Mouse (Mus musculus) MEL (cell line): Measurements from ENCODE around the gene Tssk2. TPM values are rescaled to one million over a fixed set of nuclear protein-coding genes. Genes with fewer than 3 reads are reported as not detected.

Experiments used
- DNase-seq: peaks from one replicate; pipeline ENCODE4 v3.0.0; 2011; ENCODE audit warnings: low read depth, low spot score
- H3K27ac ChIP-seq: 2 replicates; pipeline ENCODE4 v1.5.1; 2012; ENCODE audit warnings: low read depth, mild to moderate bottlenecking, control low read depth, low read length, moderate library complexity; ENCODE audit not compliant: control insufficient read depth
- H3K27me3 ChIP-seq, 2 experiments: fragments of 150-350 bp in 1 of 2; sonication (generic) in 1 of 2; 2 replicates each; pipeline ENCODE4 v1.6.1; 2012; ENCODE audit warnings: low read length in 2 of 2, mild to moderate bottlenecking in 2 of 2, improper control_type of control experiment in 1 of 2, moderate library complexity in 1 of 2; ENCODE audit not compliant: insufficient read depth in 2 of 2, control insufficient read depth in 1 of 2
- H3K36me3 ChIP-seq, 2 experiments: 2 replicates each; pipeline ENCODE4 v1.6.1; 2012 to 2014; ENCODE audit warnings: low read length in 2 of 2, improper control_type of control experiment in 1 of 2, inconsistent platforms in 1 of 2, mild to moderate bottlenecking in 1 of 2; ENCODE audit not compliant: insufficient read depth in 2 of 2, control insufficient read depth in 1 of 2
- H3K4me1 ChIP-seq, 2 experiments: fragments of 150-350 bp in 1 of 2; sonication (generic) in 1 of 2; 2 replicates each; pipeline ENCODE4 v1.6.1; 2012; ENCODE audit warnings: low read length in 2 of 2, improper control_type of control experiment in 1 of 2, mild to moderate bottlenecking in 1 of 2; ENCODE audit not compliant: insufficient read depth in 2 of 2, control insufficient read depth in 1 of 2
- H3K4me3 ChIP-seq, 2 experiments: fragments of 150-350 bp in 1 of 2; sonication (generic) in 1 of 2; 2 replicates each; pipeline ENCODE4 v1.5.1; 2012; ENCODE audit warnings: low read depth in 2 of 2, low read length in 2 of 2, mild to moderate bottlenecking in 2 of 2, moderate library complexity in 2 of 2, control low read depth in 1 of 2, improper control_type of control experiment in 1 of 2; ENCODE audit not compliant: control insufficient read depth in 1 of 2, insufficient read depth in 1 of 2
- H3K79me2 ChIP-seq: 2 replicates; pipeline ENCODE4 v1.6.1; 2012; ENCODE audit warnings: mild to moderate bottlenecking, low read length, moderate library complexity; ENCODE audit not compliant: control insufficient read depth, poor library complexity, insufficient read depth
- H3K9ac ChIP-seq: 2 replicates; pipeline ENCODE4 v1.6.1; 2012; ENCODE audit warnings: low read depth, mild to moderate bottlenecking, control low read depth, low read length, moderate library complexity; ENCODE audit not compliant: control insufficient read depth, poor library complexity, severe bottlenecking
- H3K9me3 ChIP-seq: fragments of 150-350 bp; sonication (generic); replicated peaks from 2 replicates; pipeline ENCODE4 v1.6.1; 2012; ENCODE audit warnings: mild to moderate bottlenecking, low read length, improper control_type of control experiment, moderate library complexity; ENCODE audit not compliant: insufficient read depth
- BHLHE40 ChIP-seq: IDR thresholded peaks from 2 replicates; pipeline ENCODE4 v1.6.1; 2012; ENCODE audit warnings: low read depth, mild to moderate bottlenecking, inconsistent platforms, low read length, improper control_type of control experiment, borderline replicate concordance
- CHD1 ChIP-seq: IDR thresholded peaks from 2 replicates; pipeline ENCODE4 v1.6.1; 2012; ENCODE audit warnings: low read depth, mild to moderate bottlenecking, inconsistent platforms, low read length, improper control_type of control experiment
- ETS1 ChIP-seq: IDR thresholded peaks from 2 replicates; pipeline ENCODE4 v1.6.1; 2012; ENCODE audit warnings: low read depth, mild to moderate bottlenecking, inconsistent platforms, low read length, improper control_type of control experiment, moderate library complexity
- GABPA ChIP-seq: IDR thresholded peaks from 2 replicates; pipeline ENCODE4 v1.6.1; 2012; ENCODE audit warnings: low read depth, mild to moderate bottlenecking, inconsistent platforms, low read length, improper control_type of control experiment, moderate library complexity
- HCFC1 ChIP-seq: IDR thresholded peaks from 2 replicates; pipeline ENCODE4 v1.6.1; 2012; ENCODE audit warnings: low read depth, mild to moderate bottlenecking, inconsistent platforms, low read length, improper control_type of control experiment, moderate library complexity
- MAX ChIP-seq: IDR thresholded peaks from 2 replicates; pipeline ENCODE4 v1.6.1; 2011; ENCODE audit warnings: low read length, improper control_type of control experiment
- MXI1 ChIP-seq: IDR thresholded peaks from 2 replicates; pipeline ENCODE4 v1.6.1; 2011; ENCODE audit warnings: mild to moderate bottlenecking, low read depth, low read length, improper control_type of control experiment
- MYC ChIP-seq: IDR thresholded peaks from 2 replicates; pipeline ENCODE4 v1.6.1; 2011; ENCODE audit warnings: low read depth, mild to moderate bottlenecking, low read length, improper control_type of control experiment, moderate library complexity
- NRF1 ChIP-seq: IDR thresholded peaks from 2 replicates; pipeline ENCODE4 v1.6.1; 2014; ENCODE audit warnings: low read depth, mild to moderate bottlenecking, inconsistent platforms, low read length, improper control_type of control experiment, moderate library complexity; ENCODE audit not compliant: poor library complexity, insufficient read depth, severe bottlenecking
- POLR2A ChIP-seq, 2 experiments: IDR thresholded peaks; 2 replicates each; pipeline ENCODE4 v1.6.1; 2011 to 2012; ENCODE audit warnings: low read length in 2 of 2, mild to moderate bottlenecking in 2 of 2, control low read depth in 1 of 2, improper control_type of control experiment in 1 of 2, low read depth in 1 of 2, moderate library complexity in 1 of 2; ENCODE audit not compliant: control insufficient read depth in 1 of 2, insufficient read depth in 1 of 2, poor library complexity in 1 of 2
- POLR2AphosphoS2 ChIP-seq: IDR thresholded peaks from 2 replicates; pipeline ENCODE4 v1.6.1; 2011; ENCODE audit warnings: low read length, improper control_type of control experiment
- POLR2AphosphoS5 ChIP-seq: IDR thresholded peaks from 2 replicates; pipeline ENCODE4 v1.6.1; 2012; ENCODE audit warnings: low read depth, borderline replicate concordance, mild to moderate bottlenecking, inconsistent platforms, low read length, moderate library complexity, mixed read lengths
- SIN3A ChIP-seq: IDR thresholded peaks from 2 replicates; pipeline ENCODE4 v1.6.1; 2012; ENCODE audit warnings: low read length, improper control_type of control experiment, inconsistent platforms
- SMC3 ChIP-seq: IDR thresholded peaks from 2 replicates; pipeline ENCODE4 v1.6.1; 2011; ENCODE audit warnings: low read depth, low read length, improper control_type of control experiment
- USF1 ChIP-seq: IDR thresholded peaks from 2 replicates; pipeline ENCODE4 v1.6.1; 2014; ENCODE audit warnings: low read depth, mild to moderate bottlenecking, inconsistent platforms, low read length, improper control_type of control experiment, moderate library complexity
- ZKSCAN1 ChIP-seq: IDR thresholded peaks from 2 replicates; pipeline ENCODE4 v1.6.1; 2012; ENCODE audit warnings: low read depth, mild to moderate bottlenecking, inconsistent platforms, low read length, improper control_type of control experiment, moderate library complexity
- ZNF384 ChIP-seq: IDR thresholded peaks from 2 replicates; pipeline ENCODE4 v1.6.1; 2012; ENCODE audit warnings: low read depth, mild to moderate bottlenecking, inconsistent platforms, low read length, improper control_type of control experiment
- polyA plus RNA-seq, 2 experiments: library from polyadenylated mRNA; stranded (reverse) in 1 of 2; unstranded in 1 of 2; fragments of >175 nt in 1 of 2; fragments of >200 nt in 1 of 2; gene quantifications; 2 replicates each; pipeline versions ENCODE4 v1.2.1 to v1.2.4; 2012; ENCODE audit warnings: low replicate concordance in 2 of 2, low read depth in 1 of 2; ENCODE audit not compliant: insufficient read length in 2 of 2, insufficient read depth in 1 of 2, missing spikeins in 1 of 2
- total RNA-seq: library from RNA; depleted of rRNA; stranded (reverse); fragments of 300-350 nt; gene quantifications from 2 replicates; pipeline ENCODE4 v1.2.3, GENCODE M21; 2012

Tssk2 gene
- total and polyA plus RNA-seq, 3 experiments = 0.24 TPM; not detected in 2

DNA sequence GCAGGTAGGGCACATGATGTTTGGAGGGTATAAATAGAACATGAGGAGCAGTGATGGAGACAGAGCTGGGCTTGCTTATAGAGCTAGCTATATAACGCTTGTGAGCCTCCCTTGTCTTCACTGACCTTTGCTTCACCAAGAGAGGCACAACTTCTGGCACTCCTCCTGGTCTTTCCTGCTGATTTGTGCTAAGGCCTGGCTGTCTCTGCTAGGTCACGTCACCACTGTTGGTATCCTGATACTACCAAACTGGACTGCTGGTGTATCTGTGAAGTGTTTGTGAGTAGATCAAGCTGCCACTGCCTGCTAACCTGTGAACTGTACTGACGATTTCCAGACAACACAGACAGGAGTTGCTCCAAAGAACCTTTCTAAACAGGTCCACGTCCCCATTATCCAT is 23.3 kb upstream of the Tssk2 start:
- TF ChIP-seq POLR2A (IDR thresholded peaks at IDR 0.05; ENCODE audit: control insufficient read depth in 1 of 2, insufficient read depth in 1 of 2, low read depth in 1 of 2, low read length in 2 of 2, poor library complexity in 1 of 2) (no peak), NRF1 (no peak), GABPA (no peak), SMC3 (no peak)
- no peaks in the 10 kb centered on the region for H3K27me3 ChIP-seq
- peaks cover 2 to 25% of the 10 kb centered on the region in 2 experiments; a peak in 3 of 4 replicates for H3K36me3 ChIP-seq
- H3K4me1 ChIP-seq = peaks cover 6 to 19% of the 10 kb centered on the region in 2 experiments
- H3K27ac ChIP-seq = no peak overlapping the region
- H3K9me3 ChIP-seq = no peaks in the 10 kb centered on the region
- H3K79me2 ChIP-seq = peaks cover 8% of the 10 kb centered on the region
- H3K9ac ChIP-seq = no peak overlapping the region
- no peak for DNase-seq
- H3K4me3 ChIP-seq = no peak overlapping the region

DNA sequence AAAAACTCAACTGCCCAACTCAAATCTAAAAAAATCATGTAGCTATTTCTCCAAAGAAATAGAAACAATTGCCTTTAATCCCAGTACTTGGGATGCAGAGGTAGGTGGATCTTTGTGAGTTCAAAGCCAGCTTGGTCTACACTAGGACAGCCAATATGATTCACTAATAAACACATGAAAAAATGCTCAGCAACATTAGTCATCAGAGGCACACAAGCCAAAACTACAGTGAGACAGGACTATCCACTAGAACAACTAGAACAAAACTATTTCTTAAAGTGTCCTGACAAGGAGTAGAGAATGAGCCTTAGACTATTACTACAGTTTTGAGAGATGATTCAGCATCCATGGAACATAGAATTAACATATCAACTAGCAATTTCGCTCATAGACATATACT is 22.3 kb upstream of the Tssk2 start:
- H3K9ac ChIP-seq = no peak overlapping the region
- H3K27me3 ChIP-seq = no peaks in the 10 kb centered on the region
- no peak overlapping the region for H3K4me3 ChIP-seq
- H3K27ac ChIP-seq = no peak overlapping the region
- H3K79me2 ChIP-seq = peaks cover 9% of the 10 kb centered on the region
- H3K4me1 ChIP-seq = peaks cover 0 to 11% of the 10 kb centered on the region in 2 experiments; a peak in 2 of 4 replicates
- H3K9me3 ChIP-seq = no peaks in the 10 kb centered on the region
- TF ChIP-seq NRF1 (no peak), MYC (no peak), ETS1 (no peak), SIN3A (no peak), POLR2AphosphoS5 (no peak), BHLHE40 (no peak), POLR2A (IDR thresholded peaks at IDR 0.05; ENCODE audit: control insufficient read depth in 1 of 2, insufficient read depth in 1 of 2, low read depth in 1 of 2, low read length in 2 of 2, poor library complexity in 1 of 2) (no peak), HCFC1 (no peak), ZNF384 (no peak), MXI1 (no peak), GABPA (no peak)
- H3K36me3 ChIP-seq = peaks cover 0 to 16% of the 10 kb centered on the region in 2 experiments; a peak in 3 of 4 replicates
- DNase-seq = no peak

DNA sequence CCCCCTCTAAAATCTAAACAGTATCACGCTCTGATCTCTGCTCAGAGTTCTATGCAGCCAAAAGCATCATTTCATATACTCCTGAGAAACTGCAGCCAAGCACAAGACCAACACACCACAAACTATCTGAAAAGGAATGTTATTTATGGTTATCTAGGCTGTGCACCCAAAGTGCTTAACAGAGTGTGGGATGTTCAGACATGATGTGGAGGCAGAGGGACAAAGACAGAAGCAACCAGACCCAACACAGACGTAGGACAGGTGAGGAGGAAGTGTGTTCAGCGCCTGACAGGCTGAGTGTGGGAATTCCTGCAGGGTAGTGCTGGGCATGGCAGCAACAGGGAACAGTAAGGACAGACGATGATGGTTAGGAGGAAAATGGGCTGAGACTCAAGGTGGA is 18.9 kb upstream of the Tssk2 start:
- DNase-seq = no peak
- no peaks in the 10 kb centered on the region for H3K27me3 ChIP-seq
- H3K27ac ChIP-seq = no peak overlapping the region
- H3K9ac ChIP-seq = no peak overlapping the region
- H3K36me3 ChIP-seq = no peaks in the 10 kb centered on the region; a peak in 2 of 4 replicates
- TF ChIP-seq POLR2AphosphoS2 = no peak
- TF ChIP-seq MAX = no peak
- TF ChIP-seq ETS1 = no peak
- no peak for TF ChIP-seq CHD1
- no peak for TF ChIP-seq USF1
- TF ChIP-seq SMC3 = no peak
- no peak for TF ChIP-seq MYC
- TF ChIP-seq MXI1 = no peak
- no peak for TF ChIP-seq SIN3A
- no peak for TF ChIP-seq ZKSCAN1
- TF ChIP-seq BHLHE40 = no peak
- TF ChIP-seq, all 39 proteins: peak for 0
- Histone ChIP-seq H3K4me3 (no peak overlapping the region), H3K79me2 (peaks cover 27% of the 10 kb centered on the region), H3K9me3 (no peaks in the 10 kb centered on the region), H3K4me1 (no peaks in the 10 kb centered on the region)
